Mouse (Mus musculus) gastrocnemius, adult 2 months (tissue): ENCODE results near the gene Cyb5d2. TPM values are rescaled to one million over a fixed set of nuclear protein-coding genes. Genes with fewer than 3 reads are reported as not detected.
"Not testable (repeated sequence)": the region's sequence is repeated elsewhere in the genome, so short reads cannot be mapped to it uniquely, and the experiment has no call there.

Experiments
- DNase-seq: peaks from one replicate; pipeline ENCODE4 v3.0.0; 2022
- H3K27ac ChIP-seq: fragments of 200-600 bp; 2 replicates; pipeline ENCODE4 v1.8.1; 2022; ENCODE audit warnings: mild to moderate bottlenecking
- H3K4me3 ChIP-seq: fragments of 200-600 bp; 2 replicates; pipeline ENCODE4 v1.8.1; 2022; ENCODE audit warnings: mild to moderate bottlenecking, moderate library complexity
- CTCF ChIP-seq: fragments of 200-600 bp; IDR thresholded peaks from 2 replicates; pipeline ENCODE4 v1.8.1; 2022; ENCODE audit warnings: antibody characterized with exemption, mild to moderate bottlenecking, moderate library complexity
- intact Hi-C: fragments of 180-260 bp; cut with DNase I; formaldehyde crosslinking; loops from one replicate; pipeline ENCODE4 v1.15.1; 2025
- total RNA-seq, 2 experiments: library from RNA; stranded (reverse); gene quantifications; 2 replicates each; pipeline ENCODE4 v1.2.3; 2021

The Cyb5d2 gene
- total RNA-seq, 2 experiments from 2014 or later: 18.5 to 22.3 TPM

DNA sequence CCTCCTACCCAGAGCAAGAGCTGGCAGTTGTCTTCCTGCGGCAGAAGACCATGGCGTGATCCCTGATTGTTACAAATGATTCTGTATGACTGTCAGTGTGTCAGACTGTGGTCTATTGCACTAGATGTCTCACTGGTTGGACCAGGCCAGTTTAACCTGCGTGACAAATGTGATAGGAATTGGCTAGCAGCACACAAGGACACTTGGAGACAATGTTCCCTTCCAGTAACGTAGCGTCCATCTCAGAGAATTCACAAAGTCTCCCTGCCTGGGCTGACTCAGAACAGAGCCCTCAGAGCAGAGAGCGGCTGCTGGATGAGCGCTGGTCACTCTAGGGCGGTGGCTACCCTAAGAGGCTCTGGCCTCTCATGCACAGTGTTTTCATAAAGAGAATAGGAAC lies 28.2 kb downstream of the Cyb5d2 start:
- Histone ChIP-seq H3K4me3 (no peak overlapping the region), H3K27ac (no peak overlapping the region)
- no peak for DNase-seq
- no peak for TF ChIP-seq CTCF
- intact Hi-C loops: no loop called here

DNA sequence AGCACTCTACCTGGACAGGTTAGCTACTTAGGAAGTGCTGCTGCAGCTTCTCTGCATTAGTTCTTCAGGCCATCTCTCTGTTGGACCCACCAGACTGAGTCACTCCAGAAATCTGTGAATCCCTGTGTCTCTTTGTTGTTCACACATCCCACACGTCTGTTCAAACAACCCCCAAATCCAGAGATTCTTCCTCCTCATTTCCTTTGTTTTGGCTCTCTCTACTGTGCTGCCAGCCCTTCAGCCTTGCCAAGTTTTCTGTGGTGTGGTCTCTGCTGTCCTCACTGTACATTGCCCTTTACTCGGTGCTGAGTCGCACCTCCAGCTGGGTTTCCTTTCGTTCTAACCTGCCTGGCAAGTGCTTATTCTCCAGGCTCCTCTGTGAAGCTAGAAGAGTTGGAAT lies 31.7 kb downstream of the Cyb5d2 start:
- H3K27ac ChIP-seq: no peak overlapping the region
- intact Hi-C loops: no loop called here

DNA sequence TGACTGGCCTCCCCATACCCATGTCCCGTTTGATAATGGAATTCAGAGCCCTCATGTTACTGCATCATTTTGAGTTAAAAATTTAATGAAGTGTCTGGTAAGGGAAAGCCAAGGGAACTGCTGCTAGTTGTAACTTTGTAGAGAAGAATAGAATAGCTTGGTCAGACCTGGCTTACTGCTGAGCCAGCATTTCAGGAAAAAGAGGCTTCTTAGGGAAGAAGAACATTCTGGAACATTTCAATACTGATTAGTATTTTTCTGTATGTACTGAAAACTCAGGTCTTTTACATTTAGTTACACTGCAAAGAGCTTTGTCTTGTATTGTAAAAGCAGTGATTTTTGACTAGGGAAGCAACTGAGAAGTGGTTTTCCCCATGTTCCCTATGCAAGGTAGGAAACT lies 35.2 kb downstream of the Cyb5d2 start:
- intact Hi-C loops: no loop called here
- no peak for DNase-seq
- Histone ChIP-seq H3K4me3 (no peak overlapping the region), H3K27ac (no peak overlapping the region)
- no peak for TF ChIP-seq CTCF

More for the DNA sequence above, 31.7 kb downstream of the Cyb5d2 start:
- no peak for DNase-seq
- H3K4me3 ChIP-seq: no peak overlapping the region
- TF ChIP-seq CTCF: no peak

DNA sequence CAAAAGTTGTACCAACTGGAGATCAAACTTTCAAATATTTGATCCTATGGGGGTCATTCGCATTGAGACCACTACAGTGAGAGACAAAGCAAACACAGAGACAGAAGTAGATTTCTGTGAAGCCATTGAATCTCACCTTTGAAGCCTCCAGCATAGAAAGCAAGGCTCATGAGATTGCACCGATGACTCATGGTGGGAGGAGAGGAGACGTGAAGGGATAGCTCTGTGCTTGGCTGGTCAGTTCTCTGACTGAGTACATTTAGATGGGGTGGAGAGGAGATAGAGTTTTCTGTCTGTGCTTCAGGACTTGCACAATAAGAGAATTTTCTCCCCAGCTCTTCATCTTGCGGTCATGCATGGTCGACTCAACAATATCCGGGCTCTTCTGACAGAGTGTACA lies 36.4 kb downstream of the Cyb5d2 start:
- DNase-seq: no peak
- TF ChIP-seq CTCF: no peak
- Histone ChIP-seq H3K27ac (no peak overlapping the region), H3K4me3 (no peak overlapping the region)
- intact Hi-C loops: no loop called here

DNA sequence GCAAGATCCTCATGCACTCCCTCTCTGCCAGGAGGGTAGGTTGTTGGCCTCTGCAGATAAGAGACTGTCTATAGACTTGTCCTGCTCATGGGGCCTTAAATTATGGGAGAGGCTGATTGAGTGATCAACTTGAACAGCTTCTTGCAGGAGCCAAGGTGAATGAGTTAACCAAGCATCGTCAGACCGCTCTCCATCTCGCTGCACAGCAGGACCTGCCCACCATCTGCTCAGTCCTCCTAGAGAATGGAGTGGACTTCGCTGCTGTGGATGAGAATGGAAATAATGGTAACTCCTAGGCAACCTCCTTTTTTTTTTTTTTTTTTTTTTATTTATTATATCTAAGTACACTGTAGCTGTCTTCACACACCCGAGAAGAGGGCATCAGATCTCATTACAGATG lies 37.6 kb downstream of the Cyb5d2 start:
- no peak overlapping the region for H3K27ac ChIP-seq
- intact Hi-C loops: no loop called here
- TF ChIP-seq CTCF: no peak
- DNase-seq: no peak
- H3K4me3 ChIP-seq: no peak overlapping the region

DNA sequence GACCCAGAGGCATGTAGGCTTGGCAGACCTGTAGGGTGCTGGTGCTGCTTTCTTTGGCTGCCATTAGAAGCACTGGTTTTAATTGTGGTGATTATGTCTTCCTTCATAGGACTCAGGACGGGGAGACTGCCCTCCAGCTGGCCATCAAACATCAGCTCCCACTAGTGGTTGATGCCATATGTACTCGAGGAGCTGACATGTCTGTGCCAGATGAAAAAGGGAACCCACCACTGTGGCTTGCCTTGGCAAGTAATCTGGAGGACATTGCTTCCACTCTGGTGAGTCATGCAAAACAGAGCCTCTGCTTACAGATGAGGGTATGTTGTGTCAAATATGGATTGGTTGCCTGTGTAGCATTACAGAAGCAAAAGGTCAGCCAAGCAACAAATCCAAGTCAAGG lies 44.0 kb downstream of the Cyb5d2 start:
- Histone ChIP-seq H3K4me3 (no peak overlapping the region), H3K27ac (peak overlapping the region; percentile 70)
- DNase-seq: peak; percentile 44
- intact Hi-C loops: no loop called here
- TF ChIP-seq CTCF: peak; percentile 51

DNA sequence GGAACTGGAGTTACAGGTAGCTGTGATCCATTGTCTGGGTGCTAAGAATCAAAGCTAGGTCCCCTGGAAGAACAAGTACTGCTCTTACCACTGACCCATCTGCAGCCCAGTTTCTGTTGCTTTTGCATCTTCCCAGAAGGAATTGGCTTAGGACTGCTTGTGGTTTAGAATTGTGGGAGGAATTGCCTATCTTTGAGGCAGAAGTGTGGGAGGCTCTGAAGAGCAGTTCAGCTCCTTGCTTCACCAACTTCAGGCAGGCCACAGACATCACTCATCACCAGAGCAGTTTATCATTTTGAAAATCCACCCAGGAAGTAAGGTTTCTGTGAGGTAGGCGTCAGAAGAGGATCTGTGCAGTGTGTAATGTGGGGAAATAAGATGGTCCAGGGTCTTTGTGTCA lies 56.9 kb downstream of the Cyb5d2 start:
- TF ChIP-seq CTCF: no peak
- Histone ChIP-seq H3K4me3 (no peak overlapping the region), H3K27ac (no peak overlapping the region)
- no peak for DNase-seq
- intact Hi-C loops: no loop called here

DNA sequence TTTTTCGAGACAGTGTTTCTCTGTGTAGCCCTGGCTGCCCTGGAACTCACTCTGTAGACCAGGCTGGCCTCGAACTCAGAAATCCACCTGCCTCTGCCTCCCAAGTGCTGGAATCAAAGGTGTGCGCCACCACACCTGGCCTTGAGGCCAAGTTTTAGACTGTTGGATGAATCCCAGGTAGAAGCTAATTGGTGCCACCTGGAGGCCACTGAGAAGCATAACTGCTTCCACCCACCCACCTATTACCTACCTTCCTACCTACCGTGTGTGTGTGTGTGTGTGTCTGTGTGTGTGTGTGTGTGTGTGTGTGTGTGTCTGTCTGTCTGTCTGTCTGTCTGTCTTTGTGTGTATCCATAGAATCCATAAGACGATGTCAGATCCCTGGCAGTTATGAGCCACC lies 58.4 kb downstream of the Cyb5d2 start:
- intact Hi-C loops, H3K27ac ChIP-seq, H3K4me3 ChIP-seq: not testable (repeated sequence)
- DNase-seq: peak; percentile 27
- TF ChIP-seq CTCF: peak; percentile 43

DNA sequence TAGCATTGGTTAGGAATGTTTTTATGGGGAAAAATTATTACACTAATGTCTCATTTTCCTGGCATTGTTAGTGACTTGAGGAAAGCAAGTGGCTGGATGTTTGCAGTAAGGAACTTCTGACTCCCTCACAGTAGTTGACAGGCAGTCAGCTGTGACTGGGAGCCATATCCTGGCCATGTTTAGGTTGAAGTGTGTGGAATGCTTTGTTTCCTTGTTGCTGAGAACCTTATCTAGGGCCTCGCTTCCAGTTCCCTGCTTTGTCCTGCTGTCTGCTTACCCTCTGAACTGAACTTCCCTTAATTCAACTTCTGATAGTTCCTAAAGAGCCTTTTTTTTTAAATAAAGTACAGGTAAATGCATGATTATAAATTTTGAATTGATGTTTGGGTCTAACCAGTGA lies 59.6 kb downstream of the Cyb5d2 start:
- Histone ChIP-seq H3K27ac (0 out of 2 replicates have a peak overlapping the region, but pooled peaks have one; percentile 65), H3K4me3 (no peak overlapping the region)
- intact Hi-C loops: no loop called here
- TF ChIP-seq CTCF: no peak
- no peak for DNase-seq

DNA sequence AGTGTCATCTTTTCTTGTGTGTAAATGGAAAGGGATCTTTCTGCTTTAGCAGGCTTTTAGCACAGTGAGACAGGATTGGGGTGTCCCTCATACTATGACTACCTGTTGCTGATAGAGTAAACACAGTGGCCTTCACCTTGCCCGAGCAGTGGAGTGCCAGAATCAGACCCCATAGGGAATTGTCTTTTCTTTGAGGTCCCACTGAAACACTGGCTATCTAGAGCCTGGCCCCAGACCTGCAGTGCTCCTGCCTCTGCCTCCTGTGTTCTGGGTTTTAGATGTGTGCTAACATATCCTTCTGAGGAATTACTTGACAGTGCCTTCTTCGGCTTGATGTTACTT lies 60.5 kb downstream of the Cyb5d2 start:
- intact Hi-C loops: no loop called here
- no peak for TF ChIP-seq CTCF
- no peak for DNase-seq
- H3K27ac ChIP-seq: peak overlapping the region; percentile 65
- H3K4me3 ChIP-seq: no peak overlapping the region

DNA sequence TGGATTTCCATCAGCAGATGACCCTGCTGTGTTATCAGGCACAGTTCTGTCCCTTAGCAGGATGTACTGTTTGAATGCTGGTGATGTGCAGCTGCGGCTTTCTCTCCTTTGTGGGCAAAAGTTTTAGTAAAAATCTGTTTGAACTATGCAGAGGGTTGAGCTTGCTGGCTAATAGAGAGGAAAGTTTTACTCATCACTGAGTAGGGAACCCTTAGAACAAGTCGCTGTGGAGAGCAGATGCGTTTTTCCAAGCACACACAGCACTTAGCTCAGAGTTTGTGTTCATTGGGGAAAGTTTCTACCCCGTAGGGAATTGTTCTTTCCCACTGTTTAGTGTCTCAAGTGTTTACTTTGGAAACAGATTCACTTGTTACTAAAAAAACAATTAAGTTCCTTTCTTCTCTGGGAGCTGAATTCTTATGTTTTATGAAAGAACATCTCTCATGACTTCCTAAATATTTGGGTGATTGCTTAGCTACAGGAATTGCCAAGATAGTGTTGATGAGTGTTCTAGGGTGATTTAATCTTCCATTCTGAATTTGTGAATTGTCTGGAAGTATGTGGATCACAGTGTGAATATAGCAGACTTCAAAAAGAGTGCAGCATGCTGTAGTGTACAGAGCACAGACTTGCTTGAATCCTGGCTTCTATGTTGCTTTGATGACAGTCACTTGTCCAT lies 61.0 kb downstream of the Cyb5d2 start:
- peak overlapping the region; percentile 71 for H3K27ac ChIP-seq
- no peak overlapping the region for H3K4me3 ChIP-seq
- intact Hi-C loops: no loop called here
- no peak for TF ChIP-seq CTCF
- no peak for DNase-seq

DNA sequence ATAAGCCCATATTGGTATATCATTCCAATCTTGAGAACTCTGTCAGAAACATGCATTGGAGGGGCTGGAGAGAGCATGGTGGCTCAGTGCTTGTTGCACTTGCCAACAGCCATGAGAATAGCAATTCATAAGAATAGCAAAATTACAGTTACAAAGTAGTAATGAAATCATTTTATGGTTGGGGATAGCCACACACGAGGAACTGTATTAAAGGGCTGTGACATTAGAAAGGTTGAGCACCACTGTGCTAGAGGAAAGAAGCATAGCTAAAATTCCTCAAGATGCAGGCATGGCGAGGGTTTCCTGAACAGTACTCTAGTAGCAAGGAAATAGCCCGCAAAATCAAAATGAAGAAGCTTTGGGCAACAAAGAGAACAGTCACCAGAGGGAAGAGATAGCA lies 62.2 kb downstream of the Cyb5d2 start:
- intact Hi-C loops: no loop called here
- DNase-seq: no peak
- H3K27ac ChIP-seq: peak overlapping the region; percentile 71
- TF ChIP-seq CTCF: no peak
- H3K4me3 ChIP-seq: no peak overlapping the region

Other genes with a start within 250 kb of the Cyb5d2 start
- under 1 TPM; 0.06 to 0.18 TPM for gene Spns3, start 245.6 kb downstream of the Cyb5d2 start, total RNA-seq
- gene Ube2g1, start 188.9 kb downstream of the Cyb5d2 start, total RNA-seq: 10 to 100 TPM; 76.3 to 87.6 TPM
- gene Ankfy1, start 106.1 kb downstream of the Cyb5d2 start, total RNA-seq: 10 to 100 TPM in 1 of 2 experiments, 1 to 10 TPM in 1; 8.5 to 10.4 TPM
- gene Zzef1, start 84 bp upstream of the Cyb5d2 start, total RNA-seq: 10 to 100 TPM; 12.8 to 13.3 TPM
- 1 to 10 TPM; 5.1 to 6.2 TPM for gene Atp2a3, start 165.0 kb upstream of the Cyb5d2 start, total RNA-seq
- gene P2rx1, start 203.0 kb upstream of the Cyb5d2 start, total RNA-seq: under 1 TPM; 0.15 to 0.56 TPM
- gene Camkk1, start 222.9 kb upstream of the Cyb5d2 start, total RNA-seq: under 1 TPM; 0.43 to 0.89 TPM